Mouse (Mus musculus) T-cell, adult 66 days (primary cell): ENCODE data around the gene Tagln3. TPM values are rescaled to one million over a fixed set of nuclear protein-coding genes. Genes with fewer than 3 reads are reported as not detected.

Source experiments
- total RNA-seq, 2 experiments: library from RNA; stranded (reverse); gene quantifications; 3 replicates in 1 of 2; 4 replicates in 1 of 2; pipeline ENCODE4 v1.2.4; 2023

Tagln3 gene
- not detected for total RNA-seq

GRCm38 (mm10) chr16:45724061-45724741, at the start of gene Tagln3:
Tagln3 (minus strand) TSS chr16:45724608.

DNA sequence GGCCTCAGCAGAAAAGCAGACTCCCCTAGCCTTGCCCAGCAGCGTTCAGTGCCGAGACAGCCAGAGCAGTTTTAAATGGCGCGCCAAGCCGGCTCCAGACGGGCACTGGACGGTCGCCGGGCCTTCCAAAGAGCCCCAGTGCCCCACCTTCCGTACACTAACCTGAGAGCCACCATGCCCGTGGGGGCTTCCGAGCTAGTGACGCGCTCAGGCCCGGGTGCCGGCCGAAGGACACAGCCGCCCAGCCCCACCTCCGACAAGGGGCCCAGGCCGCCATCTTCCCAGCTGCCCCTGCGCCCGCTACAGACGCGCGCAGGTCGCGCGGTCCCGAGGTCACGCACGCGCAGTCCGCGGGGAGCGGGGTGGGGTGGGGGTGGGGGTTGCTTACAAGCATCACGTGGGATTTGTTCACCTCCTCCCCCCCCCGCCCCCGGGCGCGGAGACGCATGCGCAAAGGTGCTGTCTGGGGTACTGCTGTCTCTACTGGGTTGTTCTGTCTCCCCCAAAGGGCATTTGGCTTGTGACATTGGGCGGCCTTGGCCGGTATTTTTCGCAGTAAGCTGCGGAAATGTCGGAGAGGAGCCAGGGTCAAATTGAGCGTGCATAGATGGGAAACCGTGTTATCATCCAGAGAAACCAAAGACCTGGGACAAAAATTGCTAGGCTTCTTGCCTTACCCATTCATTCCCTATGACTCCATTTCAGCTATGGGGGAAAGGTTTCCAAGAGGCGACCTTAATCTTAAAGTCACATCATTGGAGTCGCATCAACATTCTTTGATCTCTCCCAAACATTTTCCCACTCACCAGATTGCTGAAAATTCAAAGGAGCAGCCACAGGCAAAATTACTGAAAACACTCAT, 18.4 kb upstream of the Tagln3 start, which contains the start of gene Abhd10:
Gene Abhd10, minus strand, starts transcription at position 341 of the 862 bp plus-strand sequence.

DNA sequence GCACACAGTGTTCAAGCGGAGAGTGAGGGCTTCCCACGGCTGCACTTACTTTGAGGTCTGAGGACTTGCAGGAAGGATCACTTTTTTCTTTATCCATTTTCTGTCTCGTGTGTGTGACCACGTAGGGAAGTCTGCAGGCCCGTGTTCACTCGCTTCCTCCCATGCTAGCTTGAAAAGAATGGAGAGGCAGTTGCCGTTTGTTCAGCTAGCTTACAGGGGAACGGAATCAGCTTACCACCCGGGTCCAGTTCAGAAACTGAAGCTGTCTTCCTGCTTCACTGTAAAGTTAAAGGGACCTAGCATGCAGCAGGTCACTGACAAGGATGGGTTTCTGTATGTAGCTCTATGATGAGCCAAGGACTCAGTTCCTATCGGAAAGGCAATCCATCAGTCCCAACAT, 30.9 kb downstream of the Tagln3 start, which contains the start of gene Tmprss7:
Gene Tmprss7, minus strand, starts transcription at position 101 of the 400 bp plus-strand sequence.

Other genes with a start within 250 kb of the Tagln3 start
- not detected for gene Gm609, start 231.6 kb downstream of the Tagln3 start, total RNA-seq
- not detected for gene Gm17783, start 192.6 kb downstream of the Tagln3 start, total RNA-seq
- gene Slc9c1, start 189.3 kb downstream of the Tagln3 start, total RNA-seq: not detected
- gene Gcsam, start 114.2 kb downstream of the Tagln3 start, total RNA-seq: under 1 TPM in 1 of 2 experiments, not detected in 1; 0.20 TPM
- gene BC016579, start 70.5 kb downstream of the Tagln3 start, total RNA-seq: not detected
- not detected for gene Tmprss7, start 30.9 kb downstream of the Tagln3 start, total RNA-seq
- 10 to 100 TPM; 36.4 to 40.7 TPM for gene Abhd10, start 18.3 kb upstream of the Tagln3 start, total RNA-seq
- gene Phldb2, start 229.0 kb upstream of the Tagln3 start, total RNA-seq: 1 to 10 TPM in 1 of 2 experiments, not detected in 1; 1.7 TPM